Mouse (Mus musculus) hindbrain, embryonic 10.5 days (tissue): Measurements from ENCODE around the gene Irf7. TPM values are rescaled to one million over a fixed set of nuclear protein-coding genes. Genes with fewer than 3 reads are reported as not detected.

ENCODE experiments used
- DNase-seq: peaks from one replicate; pipeline ENCODE4 v3.0.0-alpha.2; 2017; ENCODE audit warnings: low spot score
- H3K27ac ChIP-seq: fragments of 300-500 bp; sonication (generic); 2 replicates; pipeline ENCODE4 v1.5.1; 2016; ENCODE audit warnings: mild to moderate bottlenecking, moderate library complexity
- H3K27me3 ChIP-seq: fragments of 300-500 bp; sonication (generic); 2 replicates; pipeline ENCODE4 v1.6.1; 2016; ENCODE audit warnings: mild to moderate bottlenecking; ENCODE audit not compliant: poor library complexity, insufficient read depth, severe bottlenecking
- H3K36me3 ChIP-seq: fragments of 300-500 bp; sonication (generic); 2 replicates; pipeline ENCODE4 v1.6.1; 2016; ENCODE audit warnings: mild to moderate bottlenecking, moderate library complexity
- H3K4me1 ChIP-seq: fragments of 300-500 bp; sonication (generic); replicated peaks from 2 replicates; pipeline ENCODE4 v1.6.1; 2016; ENCODE audit warnings: mild to moderate bottlenecking
- H3K4me3 ChIP-seq: fragments of 300-500 bp; sonication (generic); 2 replicates; pipeline ENCODE4 v1.5.1; 2016; ENCODE audit warnings: mild to moderate bottlenecking, moderate library complexity
- H3K9me3 ChIP-seq: fragments of 300-500 bp; sonication (generic); 2 replicates; pipeline ENCODE4 v1.6.1; 2016; ENCODE audit warnings: mild to moderate bottlenecking, moderate library complexity
- WGBS: fragments of 180-500 bp; shearing (Covaris S2); methylation state at CpG from one replicate; pipeline ENCODE4 v1.1.7; 2016; 5-methylcytosine and 5-hydroxymethylcytosine counted together
- polyA plus RNA-seq: library from polyadenylated mRNA; unstranded; fragments of >200 nt; fragmentation: Nextera tagmentation; extraction: Ambion mirVana; gene quantifications from 2 replicates; pipeline ENCODE4 v1.2.1, GENCODE M21; 2016

Gene Irf7
- polyA plus RNA-seq, 1 experiment from 2014 or later = 1.2 TPM

- no peaks in the 10 kb centered on the region for H3K9me3 ChIP-seq
- H3K4me1 ChIP-seq = peaks cover 45% of the 10 kb centered on the region
- peak overlapping the region; percentile 65; the same call in 1 of the 2 replicates for H3K4me3 ChIP-seq
- H3K27me3 ChIP-seq = no peaks in the 10 kb centered on the region
- H3K27ac ChIP-seq = peak overlapping the region; percentile 93
- DNase-seq = no peak
- WGBS = 93% methylated on average over 4 of the region's 4 CpGs
- peaks cover 25% of the 10 kb centered on the region for H3K36me3 ChIP-seq
Observed at GRCm38 (mm10) chr7:141222696-141223215, 43.5 kb downstream of the Irf7 start.

- WGBS = 17% methylated on average over 8 of the region's 8 CpGs
- Histone ChIP-seq H3K9me3 (no peaks in the 10 kb centered on the region), H3K27me3 (no peaks in the 10 kb centered on the region), H3K4me1 (peaks cover 51% of the 10 kb centered on the region), H3K27ac (peak overlapping the region; percentile 93), H3K36me3 (peaks cover 32% of the 10 kb centered on the region), H3K4me3 (peak overlapping the region; percentile 65)
- no peak for DNase-seq
Observed at GRCm38 (mm10) chr7:141222126-141222467, 44.2 kb downstream of the Irf7 start.

- DNase-seq = peak; percentile 99
- Histone ChIP-seq H3K9me3 (no peaks in the 10 kb centered on the region), H3K27ac (peak overlapping the region; percentile 93), H3K4me1 (peaks cover 57% of the 10 kb centered on the region), H3K4me3 (peak overlapping the region; percentile 65), H3K27me3 (no peaks in the 10 kb centered on the region), H3K36me3 (peaks cover 35% of the 10 kb centered on the region)
- WGBS = 2% methylated on average over 44 of the region's 44 CpGs
Observed at GRCm38 (mm10) chr7:141221249-141222125, 44.8 kb downstream of the Irf7 start.

GRCm38 (mm10) chr7:141220377-141220776 lies 45.9 kb downstream of the Irf7 start:
- DNase-seq = no peak
- Histone ChIP-seq H3K27me3 (no peaks in the 10 kb centered on the region), H3K36me3 (peaks cover 35% of the 10 kb centered on the region), H3K4me1 (peaks cover 65% of the 10 kb centered on the region), H3K27ac (peak overlapping the region; percentile 93; the same call in 1 of the 2 replicates), H3K9me3 (no peaks in the 10 kb centered on the region), H3K4me3 (peak overlapping the region; percentile 65)
- 79% methylated on average over 1 of the region's 1 CpGs for WGBS

- no peak overlapping the region for H3K4me3 ChIP-seq
- WGBS = 95% methylated on average over 1 of the region's 1 CpGs
- H3K9me3 ChIP-seq = no peaks in the 10 kb centered on the region
- peaks cover 35% of the 10 kb centered on the region for H3K36me3 ChIP-seq
- DNase-seq = no peak
- H3K27me3 ChIP-seq = no peaks in the 10 kb centered on the region
- no peak overlapping the region for H3K27ac ChIP-seq
- peaks cover 73% of the 10 kb centered on the region for H3K4me1 ChIP-seq
Observed at GRCm38 (mm10) chr7:141219558-141220099, 46.7 kb downstream of the Irf7 start.

GRCm38 (mm10) chr7:141218557-141219133 lies 47.6 kb downstream of the Irf7 start:
- H3K36me3 ChIP-seq = peaks cover 35% of the 10 kb centered on the region
- H3K9me3 ChIP-seq = no peaks in the 10 kb centered on the region
- H3K4me1 ChIP-seq = peaks cover 82% of the 10 kb centered on the region
- WGBS = 86% methylated on average over 5 of the region's 5 CpGs
- DNase-seq = no peak
- no peaks in the 10 kb centered on the region for H3K27me3 ChIP-seq
- no peak overlapping the region; the same call in 1 of the 2 replicates for H3K4me3 ChIP-seq
- H3K27ac ChIP-seq = no peak overlapping the region

GRCm38 (mm10) chr7:141218141-141218540 lies 48.1 kb downstream of the Irf7 start:
- 85% methylated on average over 3 of the region's 3 CpGs for WGBS
- Histone ChIP-seq H3K27ac (no peak overlapping the region), H3K27me3 (no peaks in the 10 kb centered on the region), H3K4me1 (peaks cover 87% of the 10 kb centered on the region), H3K36me3 (peaks cover 35% of the 10 kb centered on the region), H3K9me3 (no peaks in the 10 kb centered on the region), H3K4me3 (peak overlapping the region; percentile 16; the same call in 1 of the 2 replicates)
- no peak for DNase-seq

GRCm38 (mm10) chr7:141217343-141218013 lies 48.8 kb downstream of the Irf7 start:
- 91% methylated on average over 17 of the region's 17 CpGs for WGBS
- no peak for DNase-seq
- Histone ChIP-seq H3K27me3 (no peaks in the 10 kb centered on the region), H3K4me3 (peak overlapping the region; percentile 77; the same call in 1 of the 2 replicates), H3K36me3 (peaks cover 35% of the 10 kb centered on the region), H3K4me1 (peaks cover 89% of the 10 kb centered on the region), H3K27ac (no peak overlapping the region), H3K9me3 (no peaks in the 10 kb centered on the region)

GRCm38 (mm10) chr7:141216894-141217293 lies 49.4 kb downstream of the Irf7 start:
- WGBS = 90% methylated on average over 11 of the region's 11 CpGs
- H3K36me3 ChIP-seq = peaks cover 35% of the 10 kb centered on the region
- DNase-seq = no peak

GRCm38 (mm10) chr7:141215880-141216733 lies 50.2 kb downstream of the Irf7 start:
- Histone ChIP-seq H3K36me3 (peaks cover 35% of the 10 kb centered on the region), H3K9me3 (no peaks in the 10 kb centered on the region), H3K27me3 (no peaks in the 10 kb centered on the region), H3K27ac (peak overlapping the region; percentile 97), H3K4me1 (peaks cover 86% of the 10 kb centered on the region), H3K4me3 (peak overlapping the region; percentile 77)
- 1% methylated on average over 42 of the region's 42 CpGs for WGBS
- no peak for DNase-seq

More at GRCm38 (mm10) chr7:141216894-141217293, 49.4 kb downstream of the Irf7 start:
- no peaks in the 10 kb centered on the region for H3K9me3 ChIP-seq
- H3K27me3 ChIP-seq = no peaks in the 10 kb centered on the region
- H3K4me1 ChIP-seq = peaks cover 85% of the 10 kb centered on the region
- peak overlapping the region; percentile 97 for H3K27ac ChIP-seq
- peak overlapping the region; percentile 77 for H3K4me3 ChIP-seq

- no peaks in the 10 kb centered on the region for H3K9me3 ChIP-seq
- under 1% methylated on average over 41 of the region's 41 CpGs for WGBS
- H3K36me3 ChIP-seq = peaks cover 35% of the 10 kb centered on the region
- H3K27ac ChIP-seq = peak within 1 kb of the TSS; percentile 97
- no peaks in the 10 kb centered on the region for H3K27me3 ChIP-seq
- peak within 1 kb of the TSS; percentile 77 for H3K4me3 ChIP-seq
- peak; percentile 96 for DNase-seq
- H3K4me1 ChIP-seq = peaks cover 84% of the 10 kb centered on the region
Observed at GRCm38 (mm10) chr7:141215101-141215879, 51.0 kb downstream of the Irf7 start, which contains the start of gene Rassf7. TSS of gene Rassf7 (plus strand) at chr7:141215860.
